Comparison of ENCODE assay signal across 16 mouse cellular contexts in the genomic region with DNA sequence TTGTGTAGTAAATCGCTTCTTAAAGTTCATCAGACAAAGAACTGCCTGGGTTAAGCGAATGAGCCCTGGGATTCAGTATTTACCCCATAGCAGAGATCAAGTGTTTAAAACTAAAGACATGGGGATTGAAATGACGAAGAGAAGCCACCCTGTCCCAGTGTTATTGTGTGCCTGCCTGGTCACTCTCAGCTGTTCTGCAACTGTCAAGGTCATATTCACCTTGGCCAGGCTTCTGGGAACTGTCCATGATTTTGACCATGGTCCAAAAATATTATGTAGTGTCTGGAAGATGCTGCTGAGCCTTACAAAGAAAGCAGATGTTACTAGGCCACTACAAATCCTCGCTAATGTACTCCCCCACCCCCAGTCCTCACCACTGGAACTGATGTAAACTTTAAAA.
"Had no signal": no experiment of that assay in that cellular context is flagged by ENCODE, and none has a peak within 500 bp of the region (broad histone marks: within the 10 kb centered on the region; RNA-seq: fewer than 3 reads in every experiment).

No protein-coding gene starts in this region.

- H3K27ac ChIP-seq: kidney, postnatal 0 days; limb, embryonic 12.5 days; limb, embryonic 15.5 days; liver, embryonic 14.5 days; macrophage; midbrain, embryonic 12.5 days; midbrain, embryonic 15.5 days; neural tube, embryonic 13.5 days had no signal

- DNase-seq: kidney, postnatal 36 days; left cerebral cortex, postnatal 4 days; liver, postnatal 0 days; lung, embryonic 14.5 days; retina, postnatal 1 day; right cerebral cortex, postnatal 25 days; spleen, adult 18-20 months; thymus, postnatal 25 days had no signal

- H3K4me3 ChIP-seq: limb, embryonic 12.5 days; limb, embryonic 15.5 days; midbrain, embryonic 12.5 days; midbrain, embryonic 15.5 days; neural tube, embryonic 13.5 days had no signal
